9 mouse cellular contexts compared by ENCODE assay signal in genomic region chr14:52018248-52019050, GRCm38 (mm10). TPM values are rescaled to one million over a fixed set of nuclear protein-coding genes. Genes with fewer than 3 reads are reported as not detected.
DNase-seq lines count a peak whose midpoint lies in the region; ATAC-seq lines count a peak whose summit lies in the region.
"Had no signal": no experiment of that assay in that cellular context is flagged by ENCODE, and none has a peak within 500 bp of the region (broad histone marks: within the 10 kb centered on the region; RNA-seq: fewer than 3 reads in every experiment).

No protein-coding gene starts in this region.

- no peaks in the 10 kb centered on the region for H3K9me3 ChIP-seq in hindbrain, embryonic 10.5 days
- no peaks in the 10 kb centered on the region for H3K9me3 ChIP-seq in midbrain, embryonic 14.5 days (ENCODE audit: control insufficient read depth, low read length)

- H3K27me3 ChIP-seq in hindbrain, embryonic 10.5 days (ENCODE audit: insufficient read depth, poor library complexity, severe bottlenecking): no peaks in the 10 kb centered on the region
- H3K27me3 ChIP-seq in midbrain, embryonic 14.5 days (ENCODE audit: control insufficient read depth, insufficient read depth, low read length): no peaks in the 10 kb centered on the region

- peak; percentile 28 for DNase-seq in kidney, adult 9 months
- no peak for DNase-seq in kidney, postnatal 4 days
- DNase-seq in ZHBTc4 (ENCODE audit: low read depth, low spot score): peak; percentile 55
- DNase-seq in hindbrain, embryonic 10.5 days (ENCODE audit: low spot score): no peak
- no peak for DNase-seq in midbrain, embryonic 14.5 days
- DNase-seq in ovary, postnatal 36 days (ENCODE audit: low spot score): no peak
- DNase-seq in layer of hippocampus, adult 9-10 months (ENCODE audit: low spot score): no peak
- no peak for DNase-seq in adrenal gland, adult 18-20 months (ENCODE audit: low spot score in 2 of 2)

- H3K4me2 ChIP-seq in midbrain, embryonic 14.5 days (ENCODE audit: low read length): peak overlapping the region; percentile 66

- peaks cover 81% of the 10 kb centered on the region for H3K4me1 ChIP-seq in hindbrain, embryonic 10.5 days (replicated peaks)
- H3K4me1 ChIP-seq in midbrain, embryonic 14.5 days (ENCODE audit: control insufficient read depth, insufficient read depth, low read length): peaks cover 36% of the 10 kb centered on the region

- H3K9ac ChIP-seq in midbrain, embryonic 14.5 days (replicated peaks; ENCODE audit: low read length): peak overlapping the region; percentile 97; the same call in 1 of the 2 replicates

- WGBS in hindbrain, embryonic 10.5 days: 90% methylated on average over 15 of the region's 15 CpGs
- 87% methylated on average over 15 of the region's 15 CpGs for WGBS in midbrain, embryonic 14.5 days

- H3K36me3 ChIP-seq in hindbrain, embryonic 10.5 days: peaks cover 5% of the 10 kb centered on the region; the same call in 1 of the 2 replicates
- H3K36me3 ChIP-seq in midbrain, embryonic 14.5 days (ENCODE audit: control insufficient read depth, insufficient read depth, low read length): no peaks in the 10 kb centered on the region

- peak overlapping the region; percentile 100 for H3K27ac ChIP-seq in hindbrain, embryonic 10.5 days
- H3K27ac ChIP-seq in midbrain, embryonic 14.5 days (replicated peaks; ENCODE audit: low read depth, low read length): peak overlapping the region; percentile 99

- H3K4me3 ChIP-seq in hindbrain, embryonic 10.5 days: peak overlapping the region; percentile 69
- peak overlapping the region; percentile 65 for H3K4me3 ChIP-seq in midbrain, embryonic 14.5 days (replicated peaks; ENCODE audit: low read depth, low read length)

- no peak for ATAC-seq in midbrain, embryonic 14.5 days (ENCODE audit: low FRiP score, low TSS enrichment)

RNA-seq across cellular contexts. Expression of gene Zfp219, which starts 2.1 kb away (rescaled TPM):
- 74.3 and 83.6 TPM in 2 replicates for polyA plus RNA-seq in hindbrain, embryonic 10.5 days (2016; fragmentation: Nextera tagmentation; extraction: Ambion mirVana)
- polyA plus RNA-seq in midbrain, embryonic 14.5 days (2014; fragmentation: Nextera tagmentation; extraction: Ambion mirVana): 41.6 and 46.9 TPM in 2 replicates
- 10 to 100 TPM; 53.9 to 61.2 TPM for total RNA-seq in adrenal gland, adult 18-20 months (2021)

RNA-seq across cellular contexts. Expression of gene Tmem253, which starts 3.0 kb away (rescaled TPM):
- 0.80 and 1.0 TPM in 2 replicates for polyA plus RNA-seq in hindbrain, embryonic 10.5 days (2016; fragmentation: Nextera tagmentation; extraction: Ambion mirVana)
- 0.37 and 0.39 TPM in 2 replicates for polyA plus RNA-seq in midbrain, embryonic 14.5 days (2014; fragmentation: Nextera tagmentation; extraction: Ambion mirVana)
- 1 to 10 TPM; 2.1 to 2.3 TPM for total RNA-seq in adrenal gland, adult 18-20 months (2021)
- total RNA-seq: liver, adult 2 months had no signal

RNA-seq across cellular contexts. Expression of gene Olfr221, which starts 23.8 kb away (rescaled TPM):
- polyA plus RNA-seq in hindbrain, embryonic 10.5 days (2016; fragmentation: Nextera tagmentation; extraction: Ambion mirVana): not detected in 2 replicates
- polyA plus RNA-seq in midbrain, embryonic 14.5 days (2014; fragmentation: Nextera tagmentation; extraction: Ambion mirVana): not detected in 2 replicates
- not detected for total RNA-seq in adrenal gland, adult 18-20 months (2021)
- total RNA-seq: liver, adult 2 months had no signal
- polyA plus RNA-seq: liver, adult 2 months had no signal

RNA-seq across cellular contexts. Expression of gene Arhgef40, which starts 33.9 kb away (rescaled TPM):
- 100 and 106 TPM in 2 replicates for polyA plus RNA-seq in hindbrain, embryonic 10.5 days (2016; fragmentation: Nextera tagmentation; extraction: Ambion mirVana)
- polyA plus RNA-seq in midbrain, embryonic 14.5 days (2014; fragmentation: Nextera tagmentation; extraction: Ambion mirVana): 72.8 and 75.8 TPM in 2 replicates
- total RNA-seq in adrenal gland, adult 18-20 months (2021): 10 to 100 TPM; 37.8 to 39.7 TPM

Comparison
In these comparisons a context has a peak if more than half of its experiments do, and no peak if none do; other contexts are left out.
1. DNase-seq: peak in kidney, adult 9 months (single experiment) and ZHBTc4 (single experiment); none in kidney, postnatal 4 days (0 of 2), hindbrain, embryonic 10.5 days (single experiment), midbrain, embryonic 14.5 days (single experiment), ovary, postnatal 36 days (single experiment), layer of hippocampus, adult 9-10 months (single experiment) and adrenal gland, adult 18-20 months (0 of 2).